Mouse (Mus musculus) intestine, embryonic 14.5 days (tissue): ENCODE results near the gene Ankrd35. TPM values are rescaled to one million over a fixed set of nuclear protein-coding genes. Genes with fewer than 3 reads are reported as not detected.
"Not testable (repeated sequence)": the region's sequence is repeated elsewhere in the genome, so short reads cannot be mapped to it uniquely, and the experiment has no call there.

Experiments used
- ATAC-seq: fragments of 200-750 bp; cut with Nextera tagmentation; replicated peaks from 2 replicates; pipeline ENCODE4 v1.8.0; 2017; ENCODE audit warnings: low read depth, moderate number of reproducible peaks, moderate TSS enrichment, moderate library complexity; ENCODE audit not compliant: low FRiP score, low TSS enrichment
- DNase-seq: peaks from one replicate; pipeline ENCODE4 v3.0.0-alpha.2; 2018; ENCODE audit warnings: low spot score
- H3K27ac ChIP-seq: fragments of 300-500 bp; sonication (generic); 2 replicates; pipeline ENCODE4 v1.5.1; 2014; ENCODE audit warnings: low read depth, mild to moderate bottlenecking, control low read depth
- H3K27me3 ChIP-seq: fragments of 300-500 bp; sonication (generic); replicated peaks from 2 replicates; pipeline ENCODE4 v1.6.1; 2014; ENCODE audit warnings: low read length, control low read depth; ENCODE audit not compliant: control insufficient read depth, insufficient read depth
- H3K36me3 ChIP-seq: fragments of 300-500 bp; sonication (generic); 2 replicates; pipeline ENCODE4 v1.6.1; 2014; ENCODE audit warnings: low read length, control low read depth; ENCODE audit not compliant: control insufficient read depth, insufficient read depth
- H3K4me1 ChIP-seq: fragments of 300-500 bp; sonication (generic); replicated peaks from 2 replicates; pipeline ENCODE4 v1.6.1; 2014; ENCODE audit warnings: low read length, control low read depth, mixed read lengths; ENCODE audit not compliant: control insufficient read depth, insufficient read depth
- H3K4me2 ChIP-seq: fragments of 300-500 bp; sonication (generic); 2 replicates; pipeline ENCODE4 v1.6.1; 2014; ENCODE audit warnings: low read length
- H3K4me3 ChIP-seq: fragments of 300-500 bp; sonication (generic); 2 replicates; pipeline ENCODE4 v1.5.1; 2014; ENCODE audit warnings: low read depth, low read length, control low read depth, mixed read lengths
- H3K9ac ChIP-seq: fragments of 300-500 bp; sonication (generic); 2 replicates; pipeline ENCODE4 v1.6.1; 2014; ENCODE audit warnings: mild to moderate bottlenecking, low read length
- H3K9me3 ChIP-seq: fragments of 300-500 bp; sonication (generic); 2 replicates; pipeline ENCODE4 v1.6.1; 2016; ENCODE audit warnings: low read length, control low read depth; ENCODE audit not compliant: control insufficient read depth
- WGBS: fragments of 180-500 bp; shearing (Covaris S2); extraction: QIAGEN DNeasy Blood & Tissue Kit; methylation state at CpG from one replicate; pipeline ENCODE4 v1.1.7; 2014; 5-methylcytosine and 5-hydroxymethylcytosine counted together
- polyA plus RNA-seq: library from polyadenylated mRNA; unstranded; fragments of >200 nt; fragmentation: Nextera tagmentation; extraction: Ambion mirVana; gene quantifications from 2 replicates; pipeline ENCODE4 v1.2.1, GENCODE M21; 2014

The Ankrd35 gene
- polyA plus RNA-seq, 1 experiment from 2014 or later: 0.20 TPM

DNA sequence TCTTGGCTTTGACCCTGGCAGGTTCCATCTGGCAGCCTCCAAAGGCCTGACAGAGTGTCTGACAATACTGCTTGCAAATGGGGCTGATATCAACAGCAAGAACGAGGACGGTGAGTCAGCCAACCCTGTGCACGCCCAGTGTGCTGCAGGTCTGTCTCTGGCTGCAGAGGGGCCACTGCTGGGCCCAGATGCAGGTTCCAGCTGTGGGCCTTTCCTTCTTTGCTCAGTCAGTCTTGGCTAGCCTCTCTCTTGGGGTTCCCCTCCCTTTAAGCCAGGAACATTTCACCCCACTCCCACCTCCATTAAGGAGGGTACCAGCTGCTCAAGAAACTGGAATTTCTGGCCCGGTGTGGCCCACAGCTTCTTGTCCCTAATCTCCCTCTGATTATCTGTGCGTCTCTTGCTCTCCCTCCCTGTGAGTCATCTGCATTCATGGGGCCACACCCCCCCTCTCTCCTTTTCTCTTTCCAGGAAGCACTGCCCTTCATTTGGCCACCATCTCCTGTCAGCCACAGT lies 9.3 kb downstream of the Ankrd35 start:
- DNase-seq (no peak), ATAC-seq (peak; percentile 60; the same call in 1 of the 2 replicates)
- H3K27me3 ChIP-seq: 0 out of 2 replicates have a peak, but pooled peaks cover 2% of the 10 kb centered on the region
- H3K9ac ChIP-seq: no peak overlapping the region
- no peak overlapping the region for H3K4me2 ChIP-seq
- no peak overlapping the region for H3K4me3 ChIP-seq
- 22% methylated on average over 5 of the region's 5 CpGs for WGBS
- peaks cover 10% of the 10 kb centered on the region; the same call in 1 of the 2 replicates for H3K4me1 ChIP-seq
- H3K27ac ChIP-seq: no peak overlapping the region
- no peaks in the 10 kb centered on the region for H3K36me3 ChIP-seq
- no peaks in the 10 kb centered on the region for H3K9me3 ChIP-seq

- 0 out of 2 replicates have a peak, but pooled peaks cover 8% of the 10 kb centered on the region for H3K27me3 ChIP-seq
- H3K4me2 ChIP-seq: no peak overlapping the region
- no peak overlapping the region for H3K9ac ChIP-seq
- no peaks in the 10 kb centered on the region for H3K9me3 ChIP-seq
- ATAC-seq (no peak), DNase-seq (no peak)
- no peaks in the 10 kb centered on the region for H3K36me3 ChIP-seq
- no peak overlapping the region for H3K27ac ChIP-seq
- 22% methylated on average over 12 of the region's 12 CpGs for WGBS
- peaks cover 4% of the 10 kb centered on the region; the same call in 1 of the 2 replicates for H3K4me1 ChIP-seq
- no peak overlapping the region for H3K4me3 ChIP-seq
Measured at GRCm38 (mm10) chr3:96680269-96680956, 10.5 kb downstream of the Ankrd35 start.

GRCm38 (mm10) chr3:96683496-96683895 lies 13.6 kb downstream of the Ankrd35 start:
- 83% methylated on average over 3 of the region's 3 CpGs for WGBS
- Histone ChIP-seq H3K4me1 (no peaks in the 10 kb centered on the region), H3K27me3 (0 out of 2 replicates have a peak, but pooled peaks cover 14% of the 10 kb centered on the region), H3K9ac (no peak overlapping the region), H3K4me2 (no peak overlapping the region), H3K9me3 (no peaks in the 10 kb centered on the region), H3K36me3 (no peaks in the 10 kb centered on the region), H3K4me3 (no peak overlapping the region), H3K27ac (no peak overlapping the region)
- no peak for DNase-seq
- no peak for ATAC-seq

DNA sequence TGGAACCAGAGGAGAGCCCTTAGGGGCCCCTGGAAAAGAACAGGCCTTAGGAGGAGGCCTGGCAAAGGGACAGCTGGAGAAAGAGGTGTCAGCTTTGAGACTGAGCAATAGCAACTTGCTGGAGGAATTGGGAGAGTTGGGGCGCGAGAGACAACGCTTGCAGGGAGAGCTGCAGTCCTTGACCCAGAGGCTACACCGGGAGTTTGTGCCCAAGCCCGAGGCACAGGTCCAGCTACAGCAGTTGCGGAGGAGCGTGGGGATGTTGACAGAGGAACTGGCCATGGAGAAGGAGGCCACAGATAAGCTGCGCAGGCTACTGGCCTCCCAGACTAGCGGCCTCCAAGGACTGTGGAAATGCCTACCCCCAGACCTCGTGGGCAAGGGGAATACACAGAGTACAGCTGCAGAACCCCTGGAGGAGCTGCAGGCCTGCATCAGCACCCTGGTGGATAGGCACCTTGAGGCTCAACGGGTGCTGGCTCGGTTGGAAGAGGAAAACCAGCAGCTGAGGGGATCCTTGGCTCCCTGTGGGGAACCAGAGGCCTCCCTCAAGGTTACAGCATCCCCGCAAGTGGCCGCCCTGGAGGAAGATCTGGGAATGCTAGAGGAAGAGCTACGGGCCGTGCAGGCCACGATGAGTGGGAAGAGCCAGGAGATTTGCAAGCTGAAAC lies 14.4 kb downstream of the Ankrd35 start:
- DNase-seq: no peak
- Histone ChIP-seq H3K4me3 (peak overlapping the region; percentile 18), H3K4me1 (no peaks in the 10 kb centered on the region), H3K36me3 (no peaks in the 10 kb centered on the region), H3K9me3 (no peaks in the 10 kb centered on the region), H3K4me2 (peak overlapping the region; percentile 46), H3K27me3 (0 out of 2 replicates have a peak, but pooled peaks cover 14% of the 10 kb centered on the region), H3K9ac (peak overlapping the region; percentile 4; the same call in 1 of the 2 replicates), H3K27ac (no peak overlapping the region)
- WGBS: 44% methylated on average over 17 of the region's 17 CpGs
- no peak for ATAC-seq

- Histone ChIP-seq H3K4me2 (peak overlapping the region; percentile 46), H3K36me3 (no peaks in the 10 kb centered on the region), H3K27ac (no peak overlapping the region), H3K9me3 (no peaks in the 10 kb centered on the region), H3K9ac (peak overlapping the region; percentile 4; the same call in 1 of the 2 replicates), H3K27me3 (0 out of 2 replicates have a peak, but pooled peaks cover 14% of the 10 kb centered on the region), H3K4me1 (no peaks in the 10 kb centered on the region), H3K4me3 (peak overlapping the region; percentile 18)
- DNase-seq: no peak
- 23% methylated on average over 28 of the region's 28 CpGs for WGBS
- no peak for ATAC-seq
Measured at GRCm38 (mm10) chr3:96684822-96685156, 14.9 kb downstream of the Ankrd35 start.

GRCm38 (mm10) chr3:96686057-96686456 lies 16.1 kb downstream of the Ankrd35 start:
- 89% methylated on average over 5 of the region's 5 CpGs for WGBS
- H3K27ac ChIP-seq, H3K4me3 ChIP-seq, H3K4me1 ChIP-seq, H3K9ac ChIP-seq, DNase-seq, H3K9me3 ChIP-seq, H3K4me2 ChIP-seq, H3K36me3 ChIP-seq, ATAC-seq: not testable (repeated sequence)
- 0 out of 2 replicates have a peak, but pooled peaks cover 14% of the 10 kb centered on the region for H3K27me3 ChIP-seq

- whole genome bisulfite sequencing: 83% methylated on average over 11 of the region's 11 CpGs
- H3K27ac ChIP-seq: no peak overlapping the region
- H3K4me2 ChIP-seq: no peak overlapping the region
- H3K9ac ChIP-seq: no peak overlapping the region
- H3K27me3 ChIP-seq: 0 out of 2 replicates have a peak, but pooled peaks cover 14% of the 10 kb centered on the region
- no peak for ATAC-seq
- H3K9me3 ChIP-seq: no peaks in the 10 kb centered on the region
- H3K4me1 ChIP-seq: no peaks in the 10 kb centered on the region
- H3K4me3 ChIP-seq: no peak overlapping the region
- no peaks in the 10 kb centered on the region for H3K36me3 ChIP-seq
- no peak for DNase-seq
Measured at GRCm38 (mm10) chr3:96688854-96689253, 18.9 kb downstream of the Ankrd35 start.

- no peaks in the 10 kb centered on the region for H3K4me1 ChIP-seq
- no peak overlapping the region for H3K4me2 ChIP-seq
- H3K4me3 ChIP-seq: no peak overlapping the region
- WGBS: 44% methylated on average over 3 of the region's 3 CpGs
- H3K36me3 ChIP-seq: no peaks in the 10 kb centered on the region
- no peak for ATAC-seq
- DNase-seq: no peak
- no peak overlapping the region for H3K9ac ChIP-seq
- H3K9me3 ChIP-seq: no peaks in the 10 kb centered on the region
- 0 out of 2 replicates have a peak, but pooled peaks cover 7% of the 10 kb centered on the region for H3K27me3 ChIP-seq
- no peak overlapping the region for H3K27ac ChIP-seq
Measured at GRCm38 (mm10) chr3:96690298-96690697, 20.4 kb downstream of the Ankrd35 start.
